Mouse (Mus musculus): ENCODE data around the gene Arhgef19. TPM values are rescaled to one million over a fixed set of nuclear protein-coding genes. Genes with fewer than 3 reads are reported as not detected.

Gene Arhgef19
- total and polyA plus RNA-seq, 2 experiments from 2014 or later: 1.5 to 2.5 TPM

GRCm38 (mm10) chr4:141236856-141237255, 2.4 kb upstream of the Arhgef19 start:
- TF ChIP-seq EP300 (IDR thresholded peaks at IDR 0.05; ENCODE audit: low read depth) (no peak), CTCF (IDR thresholded peaks at IDR 0.05; ENCODE audit: low read depth) (no peak)
- Histone ChIP-seq H3K9ac (replicated peaks; ENCODE audit: low read depth, low read length) (no peak overlapping the region), H3K4me3 (ENCODE audit: low read depth, low read length) (no peak overlapping the region), H3K36me3 (replicated peaks; ENCODE audit: control insufficient read depth, insufficient read depth, low read length) (no peaks in the 10 kb centered on the region), H3K27me3 (ENCODE audit: control insufficient read depth, insufficient read depth, low read length) (peaks cover 28% of the 10 kb centered on the region), H3K4me1 (ENCODE audit: control insufficient read depth, insufficient read depth) (peaks cover 13% of the 10 kb centered on the region; the same call in 1 of the 2 replicates), H3K9me3 (replicated peaks; ENCODE audit: control insufficient read depth, low read length) (no peaks in the 10 kb centered on the region), H3K27ac (ENCODE audit: low read depth) (no peak overlapping the region), H3K4me2 (ENCODE audit: low read depth, low read length) (no peak overlapping the region)
- 64% methylated on average over 3 of the region's 3 CpGs for WGBS
- no peak for DNase-seq (ENCODE audit: low spot score)
- ATAC-seq (ENCODE audit: insufficient read depth, low read depth): no peak

DNA sequence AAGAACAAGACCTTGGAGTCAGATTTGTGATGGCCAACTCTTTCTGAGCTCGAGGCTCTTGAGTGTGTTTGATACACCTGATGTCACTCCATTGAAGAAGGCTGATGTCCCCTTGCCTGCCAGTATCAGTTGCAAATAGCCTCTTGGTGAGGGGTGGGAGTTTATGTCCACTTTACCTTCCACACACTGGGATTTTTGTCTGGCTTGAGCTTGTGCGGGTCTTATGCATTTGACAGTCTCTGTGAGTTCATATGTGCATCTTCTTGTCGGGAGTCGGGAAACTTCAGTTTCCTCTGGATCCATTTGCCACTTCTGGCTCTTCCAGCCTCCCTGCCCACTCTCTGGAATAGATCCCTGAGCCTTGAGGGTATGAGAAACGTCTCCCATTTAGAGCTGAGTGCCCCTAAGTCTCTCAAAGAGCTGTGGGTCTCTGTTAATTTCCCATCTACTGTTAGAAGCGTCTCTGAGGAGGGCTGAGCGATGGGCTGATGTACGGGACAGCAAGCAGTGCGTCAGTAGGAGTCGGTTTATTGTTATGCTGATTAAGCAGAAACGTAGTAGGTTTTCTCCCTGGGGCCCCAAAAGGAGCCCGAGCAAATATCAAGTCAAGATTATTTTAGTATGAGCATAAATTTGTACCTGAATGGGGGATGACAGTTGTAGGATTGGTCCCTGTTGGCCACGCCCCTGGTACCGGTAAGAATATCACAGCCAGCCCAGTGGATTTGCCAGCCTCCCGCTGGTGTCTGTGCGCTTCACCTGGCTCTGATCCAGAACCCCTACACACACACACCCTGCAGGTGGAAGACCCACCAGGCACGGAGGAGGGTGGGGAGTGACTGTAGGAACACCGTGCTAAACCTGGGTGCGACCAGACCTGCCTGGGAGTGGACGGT, 559 bp upstream of the Arhgef19 start:
- Histone ChIP-seq H3K9ac (replicated peaks; ENCODE audit: low read depth, low read length) (no peak overlapping the region), H3K27ac (ENCODE audit: low read depth) (no peak overlapping the region), H3K4me2 (ENCODE audit: low read depth, low read length) (peak overlapping the region; percentile 63), H3K9me3 (replicated peaks; ENCODE audit: control insufficient read depth, low read length) (no peaks in the 10 kb centered on the region), H3K4me3 (ENCODE audit: low read depth, low read length) (peak overlapping the region; percentile 38), H3K27me3 (ENCODE audit: control insufficient read depth, insufficient read depth, low read length) (peaks cover 43% of the 10 kb centered on the region), H3K4me1 (ENCODE audit: control insufficient read depth, insufficient read depth) (peaks cover 13% of the 10 kb centered on the region; the same call in 1 of the 2 replicates), H3K36me3 (replicated peaks; ENCODE audit: control insufficient read depth, insufficient read depth, low read length) (no peaks in the 10 kb centered on the region)
- DNase-seq (ENCODE audit: low spot score) (no peak), ATAC-seq (ENCODE audit: insufficient read depth, low read depth) (no peak)
- TF ChIP-seq CTCF (IDR thresholded peaks at IDR 0.05; ENCODE audit: low read depth) (no peak), EP300 (IDR thresholded peaks at IDR 0.05; ENCODE audit: low read depth) (no peak)
- WGBS: 8% methylated on average over 20 of the region's 20 CpGs

GRCm38 (mm10) chr4:141240617-141241016, 1.3 kb downstream of the Arhgef19 start:
- H3K27me3 ChIP-seq (ENCODE audit: control insufficient read depth, insufficient read depth, low read length): peaks cover 44% of the 10 kb centered on the region
- ATAC-seq (ENCODE audit: insufficient read depth, low read depth): no peak

DNA sequence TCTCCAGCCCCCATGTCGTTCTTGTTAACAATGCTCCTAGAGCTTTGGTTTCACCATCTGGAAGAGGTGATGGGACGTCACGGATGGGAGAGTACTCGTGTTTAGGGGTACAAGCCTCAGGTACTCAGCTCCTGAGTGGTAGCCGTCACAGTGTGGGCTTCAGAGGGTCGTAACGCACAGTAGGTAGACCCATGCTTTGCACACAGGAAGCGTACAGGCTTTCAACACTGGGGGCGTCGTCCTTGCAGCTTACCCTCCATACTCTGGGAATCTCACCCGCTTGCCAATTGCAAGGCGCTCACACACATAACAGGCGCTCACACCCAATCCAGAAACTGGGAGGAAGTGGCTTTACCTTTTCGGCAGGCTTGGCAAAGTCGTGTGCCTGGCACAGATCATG, 2.6 kb downstream of the Arhgef19 start:
- Histone ChIP-seq H3K27me3 (ENCODE audit: control insufficient read depth, insufficient read depth, low read length) (peaks cover 55% of the 10 kb centered on the region), H3K27ac (ENCODE audit: low read depth) (no peak overlapping the region), H3K4me3 (ENCODE audit: low read depth, low read length) (no peak overlapping the region), H3K36me3 (replicated peaks; ENCODE audit: control insufficient read depth, insufficient read depth, low read length) (no peaks in the 10 kb centered on the region), H3K9me3 (replicated peaks; ENCODE audit: control insufficient read depth, low read length) (no peaks in the 10 kb centered on the region), H3K4me1 (ENCODE audit: control insufficient read depth, insufficient read depth) (peaks cover 15% of the 10 kb centered on the region; the same call in 1 of the 2 replicates), H3K4me2 (ENCODE audit: low read depth, low read length) (no peak overlapping the region), H3K9ac (replicated peaks; ENCODE audit: low read depth, low read length) (no peak overlapping the region)
- WGBS: 33% methylated on average over 15 of the region's 15 CpGs
- DNase-seq (ENCODE audit: low spot score): no peak
- no peak for ATAC-seq (ENCODE audit: insufficient read depth, low read depth)
- no peak for TF ChIP-seq CTCF (IDR thresholded peaks at IDR 0.05; ENCODE audit: low read depth)
- TF ChIP-seq EP300 (IDR thresholded peaks at IDR 0.05; ENCODE audit: low read depth): no peak

More at GRCm38 (mm10) chr4:141240617-141241016, 1.3 kb downstream of the Arhgef19 start:
- no peaks in the 10 kb centered on the region for H3K36me3 ChIP-seq (replicated peaks; ENCODE audit: control insufficient read depth, insufficient read depth, low read length)
- H3K4me1 ChIP-seq (ENCODE audit: control insufficient read depth, insufficient read depth): peaks cover 13% of the 10 kb centered on the region; the same call in 1 of the 2 replicates
- H3K9me3 ChIP-seq (replicated peaks; ENCODE audit: control insufficient read depth, low read length): no peaks in the 10 kb centered on the region
- H3K27ac ChIP-seq (ENCODE audit: low read depth): no peak overlapping the region
- H3K9ac ChIP-seq (replicated peaks; ENCODE audit: low read depth, low read length): no peak overlapping the region
- H3K4me2 ChIP-seq (ENCODE audit: low read depth, low read length): peak overlapping the region; percentile 63; the same call in 1 of the 2 replicates
- no peak for TF ChIP-seq CTCF (IDR thresholded peaks at IDR 0.05; ENCODE audit: low read depth)
- no peak for TF ChIP-seq EP300 (IDR thresholded peaks at IDR 0.05; ENCODE audit: low read depth)
- DNase-seq (ENCODE audit: low spot score): peak; percentile 22
- no peak overlapping the region for H3K4me3 ChIP-seq (ENCODE audit: low read depth, low read length)
- 4% methylated on average over 14 of the region's 14 CpGs for WGBS

DNA sequence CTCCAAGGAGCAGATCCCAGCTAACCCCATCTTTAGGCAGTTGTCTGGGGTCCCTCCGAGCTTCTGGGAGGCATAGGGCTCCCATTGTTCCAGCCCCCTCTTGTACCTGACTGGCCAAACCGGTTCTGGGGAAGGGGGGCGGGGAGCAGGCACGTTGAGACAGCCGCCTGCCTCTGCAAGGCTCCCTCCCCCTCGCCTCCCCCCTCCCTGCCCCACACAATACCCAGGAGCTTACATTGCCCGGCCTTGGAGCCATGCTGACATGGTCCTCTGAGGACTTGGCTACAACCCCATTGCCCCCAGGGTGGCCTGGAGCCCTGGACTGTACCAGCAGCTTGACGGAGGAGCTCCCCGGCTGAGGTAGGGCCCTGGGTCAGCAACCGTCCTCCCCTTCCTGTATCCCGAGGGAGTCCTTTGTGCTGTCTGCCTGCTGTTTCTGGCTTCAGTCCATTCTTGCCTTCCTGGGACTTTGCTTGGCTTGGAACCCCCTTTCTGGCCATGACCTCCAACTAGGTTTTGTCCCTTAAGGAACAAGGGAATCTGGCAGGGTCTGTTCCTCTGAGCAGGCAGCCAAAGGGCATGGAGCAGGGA, 3.4 kb downstream of the Arhgef19 start:
- no peaks in the 10 kb centered on the region for H3K9me3 ChIP-seq (replicated peaks; ENCODE audit: control insufficient read depth, low read length)
- no peak overlapping the region for H3K4me2 ChIP-seq (ENCODE audit: low read depth, low read length)
- H3K9ac ChIP-seq (replicated peaks; ENCODE audit: low read depth, low read length): no peak overlapping the region
- DNase-seq (ENCODE audit: low spot score): no peak
- 16% methylated on average over 10 of the region's 11 CpGs for WGBS
- ATAC-seq (ENCODE audit: insufficient read depth, low read depth): no peak
- TF ChIP-seq EP300 (IDR thresholded peaks at IDR 0.05; ENCODE audit: low read depth) (no peak), CTCF (IDR thresholded peaks at IDR 0.05; ENCODE audit: low read depth) (no peak)
- H3K27ac ChIP-seq (ENCODE audit: low read depth): no peak overlapping the region
- peaks cover 21% of the 10 kb centered on the region; the same call in 1 of the 2 replicates for H3K4me1 ChIP-seq (ENCODE audit: control insufficient read depth, insufficient read depth)
- H3K4me3 ChIP-seq (ENCODE audit: low read depth, low read length): no peak overlapping the region
- H3K36me3 ChIP-seq (replicated peaks; ENCODE audit: control insufficient read depth, insufficient read depth, low read length): no peaks in the 10 kb centered on the region
- H3K27me3 ChIP-seq (ENCODE audit: control insufficient read depth, insufficient read depth, low read length): peaks cover 60% of the 10 kb centered on the region
